Mouse (Mus musculus) adipocyte (in vitro differentiated cells): Measurements from ENCODE around the gene Olfr958.
A peak's percentile ranks its signal among the peaks of the same experiment; 100 is the strongest.

Source experiments
- DNase-seq: peaks from one replicate; pipeline ENCODE4 v3.0.0-alpha.2; 2016; ENCODE audit warnings: low spot score

Gene Olfr958

GRCm38 (mm10) chr9:39553946-39554345, at the start of gene Olfr958:
Gene Olfr958 (minus strand): TSS chr9:39554054.
- no peak for DNase-seq

DNA sequence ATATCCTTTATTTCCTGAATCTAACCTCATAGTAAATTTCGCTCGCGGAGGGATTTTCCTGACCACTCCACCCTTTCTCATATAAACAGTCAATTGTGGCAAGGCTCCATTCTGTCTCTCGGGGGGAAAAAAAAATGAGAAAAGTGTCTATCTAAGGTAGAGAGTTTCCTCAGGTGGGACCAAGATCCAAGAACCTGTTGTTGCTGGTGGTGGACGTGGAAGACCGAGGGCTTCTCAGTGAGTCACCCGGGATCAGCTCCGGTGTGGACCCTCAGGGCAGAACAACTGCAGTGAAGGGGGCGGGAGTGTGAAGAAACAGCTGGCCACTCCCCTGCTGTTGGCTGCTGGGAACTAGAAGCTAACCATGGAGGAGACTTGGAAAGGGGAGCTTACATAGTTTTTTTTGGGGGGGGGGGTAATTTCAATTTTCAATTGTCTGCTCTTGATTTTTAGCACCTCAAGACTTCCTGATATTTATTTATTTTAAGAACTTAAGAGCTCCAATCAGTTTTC, 49.5 kb upstream of the Olfr958 start:
- no peak for DNase-seq

DNA sequence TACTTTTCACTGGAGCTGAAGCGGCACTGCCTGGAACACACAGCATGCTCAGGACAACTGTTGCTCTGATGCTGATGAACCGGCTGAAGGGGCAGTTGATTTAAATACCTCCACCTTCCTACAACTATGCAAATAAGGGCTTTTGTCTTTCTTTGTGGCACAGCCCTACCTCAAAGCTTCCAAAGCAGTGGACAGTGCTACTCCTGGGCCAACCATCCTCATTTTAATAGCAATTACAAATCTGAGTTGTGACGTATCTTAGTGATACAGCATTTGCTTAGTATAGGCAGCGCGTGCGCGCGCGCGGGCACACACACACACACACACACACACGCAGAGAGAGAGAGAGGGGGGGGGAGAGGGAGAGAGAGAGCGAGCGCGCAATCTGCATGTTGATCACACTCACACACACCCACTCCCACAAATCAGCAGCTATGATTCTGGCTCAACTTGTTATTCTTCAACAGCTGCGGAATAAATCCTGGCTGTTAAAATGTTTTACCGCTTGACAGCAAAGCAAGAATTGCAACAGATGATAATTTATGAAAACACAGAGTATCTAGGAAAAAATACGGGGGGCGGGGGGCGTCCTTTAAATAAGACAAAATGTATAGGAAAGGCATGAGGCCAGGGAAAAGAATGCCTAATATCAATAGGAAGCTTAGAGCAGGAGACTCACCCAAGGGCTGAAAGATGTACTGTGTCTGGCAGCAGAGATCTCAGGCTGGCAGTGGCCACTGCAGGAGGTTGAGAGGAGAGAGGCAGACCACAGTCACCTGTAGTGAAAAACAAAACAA, 48.9 kb upstream of the Olfr958 start:
- no peak for DNase-seq

DNA sequence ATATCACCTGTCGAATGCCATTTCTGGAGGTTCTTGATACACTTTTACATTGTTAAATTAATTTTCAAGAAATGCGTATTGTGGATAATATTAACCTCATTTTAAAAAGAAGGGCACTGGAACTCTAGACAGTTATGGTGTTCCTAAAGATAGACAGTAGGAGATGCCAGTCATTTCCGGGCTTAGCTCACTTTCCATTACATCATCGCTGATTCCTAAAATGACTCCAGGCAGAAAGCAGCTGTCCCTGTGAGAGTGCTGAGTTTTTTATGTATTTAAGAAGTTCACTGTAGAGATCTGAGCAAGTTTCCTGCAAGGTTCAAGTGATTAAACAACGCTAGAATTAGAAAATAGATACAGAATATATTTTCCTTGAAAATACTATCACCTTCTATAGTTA, 23.2 kb upstream of the Olfr958 start:
- no peak for DNase-seq

- DNase-seq = no peak
Observed at GRCm38 (mm10) chr9:39575469-39575868, 21.6 kb upstream of the Olfr958 start, which contains the start of gene Olfr959. Gene Olfr959 (minus strand): TSS chr9:39575569.

- DNase-seq = no peak
Observed at GRCm38 (mm10) chr9:39558349-39558647, 4.4 kb upstream of the Olfr958 start.

GRCm38 (mm10) chr9:39557529-39558348, 3.9 kb upstream of the Olfr958 start:
- DNase-seq = no peak

- DNase-seq = no peak
Observed at GRCm38 (mm10) chr9:39550806-39551205, 3.0 kb downstream of the Olfr958 start.

DNA sequence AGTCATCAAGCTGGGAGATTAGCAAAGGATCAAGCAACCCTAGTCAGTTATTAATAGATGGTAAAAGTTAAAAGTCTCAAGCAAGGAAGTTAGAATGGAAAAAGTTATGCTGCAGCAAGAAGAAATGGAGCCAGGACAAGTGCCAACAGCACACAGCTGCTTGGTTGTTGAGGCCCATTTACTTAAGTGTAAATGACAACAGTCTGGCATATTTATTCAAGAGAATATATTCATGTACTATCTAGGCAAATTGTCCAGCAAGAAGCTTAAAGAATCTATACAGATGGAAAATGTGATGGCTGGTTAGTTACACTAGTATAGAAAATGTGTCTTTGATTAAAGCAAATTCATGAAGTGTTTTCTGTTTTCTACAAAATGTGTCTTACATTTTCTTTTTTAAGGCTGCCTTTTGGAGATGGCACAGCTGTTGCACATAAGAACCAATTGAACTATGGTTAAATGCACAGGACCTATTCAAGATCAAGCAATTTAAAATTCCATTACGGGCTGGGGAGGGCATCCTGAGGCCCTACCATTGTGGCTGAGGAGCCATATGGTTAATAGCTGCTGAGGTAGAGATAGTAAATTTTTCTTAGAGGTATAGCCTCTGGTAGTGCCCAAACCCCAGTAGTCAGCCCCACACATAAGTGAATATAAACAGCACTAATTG, 30.1 kb downstream of the Olfr958 start:
- no peak for DNase-seq

- DNase-seq = no peak
Observed at GRCm38 (mm10) chr9:39518595-39518994, 35.3 kb downstream of the Olfr958 start.

- DNase-seq = no peak
Observed at GRCm38 (mm10) chr9:39515531-39515930, 38.3 kb downstream of the Olfr958 start, which contains the start of gene Olfr957. Gene Olfr957 (minus strand): TSS chr9:39515809.

DNA sequence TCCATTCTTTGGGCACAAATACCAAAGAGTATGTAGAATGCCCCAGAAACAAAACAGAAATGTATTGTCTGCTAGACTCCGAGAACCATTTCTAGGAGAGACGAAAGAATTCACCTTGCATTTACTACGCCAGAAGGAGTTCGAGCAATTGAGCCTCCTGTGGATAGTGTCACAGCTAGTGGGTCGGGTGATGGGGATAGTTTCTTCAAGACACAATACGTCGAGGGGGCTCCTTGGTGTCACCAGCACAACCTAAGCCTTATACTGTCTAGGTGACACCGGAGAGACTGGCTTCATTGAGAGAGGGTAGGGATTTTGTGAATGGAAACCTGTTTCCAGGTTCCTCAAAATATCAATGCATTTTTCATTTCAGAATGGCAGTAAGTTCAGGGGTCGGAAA, 44.4 kb downstream of the Olfr958 start:
- DNase-seq = no peak

- peak; percentile 41 for DNase-seq
Observed at GRCm38 (mm10) chr9:39508998-39509397, 44.9 kb downstream of the Olfr958 start.
